9 mouse cellular contexts compared by ENCODE assay signal in genomic region chr1:130877889-130878614, GRCm38 (mm10). TPM values are rescaled to one million over a fixed set of nuclear protein-coding genes. Genes with fewer than 3 reads are reported as not detected.
A peak's percentile ranks its signal among the peaks of the same experiment; 100 is the strongest.
DNase-seq lines count a peak whose midpoint lies in the region; ATAC-seq and TF ChIP-seq lines count a peak whose summit lies in the region.
"Had no signal": no experiment of that assay in that cellular context is flagged by ENCODE, and none has a peak within 500 bp of the region (broad histone marks: within the 10 kb centered on the region; RNA-seq: fewer than 3 reads in every experiment).

No protein-coding gene starts in this region.

- no peak for TF ChIP-seq CTCF in CH12.LX (conservative IDR thresholded peaks at IDR 0.05 in 1 of 2, IDR thresholded peaks at IDR 0.05 in 1 of 2; ENCODE audit: low read depth in 2 of 2, low read length in 2 of 2)
- TF ChIP-seq CTCF in hindbrain, postnatal 0 days (IDR thresholded peaks at IDR 0.05; ENCODE audit: low read depth): no peak
- TF ChIP-seq CTCF in liver, embryonic 14.5 days (IDR thresholded peaks at IDR 0.05; ENCODE audit: low read depth): no peak

- no peaks in the 10 kb centered on the region for H3K36me3 ChIP-seq in CH12.LX (replicated peaks in 1 of 2; ENCODE audit: control insufficient read depth in 1 of 2, insufficient read depth in 1 of 2, low read length in 1 of 2)
- H3K36me3 ChIP-seq in embryonic facial prominence, embryonic 11.5 days (replicated peaks; ENCODE audit: control insufficient read depth, insufficient read depth, low read depth, low read length): no peaks in the 10 kb centered on the region
- no peaks in the 10 kb centered on the region for H3K36me3 ChIP-seq in hindbrain, postnatal 0 days (ENCODE audit: insufficient read depth, low read length)
- H3K36me3 ChIP-seq in liver, embryonic 14.5 days (replicated peaks; ENCODE audit: control insufficient read depth, insufficient read depth, low read depth): no peaks in the 10 kb centered on the region
- H3K36me3 ChIP-seq in neural tube, embryonic 12.5 days: no peaks in the 10 kb centered on the region

- no peak for TF ChIP-seq RAD21 in CH12.LX (IDR thresholded peaks at IDR 0.05; ENCODE audit: low read depth, low read length)

- WGBS in embryonic facial prominence, embryonic 11.5 days: 4% methylated on average over 43 of the region's 43 CpGs
- WGBS in hindbrain, postnatal 0 days: 3% methylated on average over 43 of the region's 43 CpGs
- WGBS in liver, embryonic 14.5 days (ENCODE audit: insufficient replicate concordance): 3% methylated on average over 43 of the region's 43 CpGs
- WGBS in neural tube, embryonic 12.5 days: 3% methylated on average over 43 of the region's 43 CpGs

- dilution Hi-C loops in CH12.LX (cut with MboI; ENCODE audit: extremely low pct_ligation_motif_present, extremely low pct_unique_long_range_greater_than_20kb, low sequenced_read_pairs): no loop called here

- peak overlapping the region; percentile 69 for H3K4me2 ChIP-seq in CH12.LX (ENCODE audit: insufficient read depth, low read depth, poor library complexity, severe bottlenecking)
- H3K4me2 ChIP-seq in embryonic facial prominence, embryonic 11.5 days (ENCODE audit: low read depth, low read length): peak overlapping the region; percentile 81
- peak overlapping the region; percentile 77 for H3K4me2 ChIP-seq in hindbrain, postnatal 0 days (ENCODE audit: low read depth, low read length)
- H3K4me2 ChIP-seq in liver, embryonic 14.5 days (ENCODE audit: low read depth): peak overlapping the region; percentile 45
- H3K4me2 ChIP-seq in neural tube, embryonic 12.5 days (replicated peaks): peak overlapping the region; percentile 87

- peaks cover 11 to 46% of the 10 kb centered on the region in 2 experiments for H3K4me1 ChIP-seq in CH12.LX (ENCODE audit: control insufficient read depth in 1 of 2, insufficient read depth in 2 of 2)
- H3K4me1 ChIP-seq in embryonic facial prominence, embryonic 11.5 days (ENCODE audit: control insufficient read depth, insufficient read depth, low read length): no peaks in the 10 kb centered on the region
- H3K4me1 ChIP-seq in hindbrain, postnatal 0 days (ENCODE audit: insufficient read depth, low read length): no peaks in the 10 kb centered on the region
- H3K4me1 ChIP-seq in liver, embryonic 14.5 days (replicated peaks; ENCODE audit: control insufficient read depth in 2 of 2, insufficient read depth in 2 of 2, low read length in 1 of 2): no peaks in the 10 kb centered on the region
- peaks cover 6% of the 10 kb centered on the region; the same call in 1 of the 2 replicates for H3K4me1 ChIP-seq in neural tube, embryonic 12.5 days

- H3K9ac ChIP-seq in CH12.LX (ENCODE audit: insufficient read depth, low read depth): no peak overlapping the region
- peak overlapping the region; percentile 51 for H3K9ac ChIP-seq in embryonic facial prominence, embryonic 11.5 days (replicated peaks; ENCODE audit: low read length)
- H3K9ac ChIP-seq in hindbrain, postnatal 0 days (replicated peaks; ENCODE audit: low read length): peak overlapping the region; percentile 47
- H3K9ac ChIP-seq in liver, embryonic 14.5 days (replicated peaks): no peak overlapping the region
- peak overlapping the region; percentile 61 for H3K9ac ChIP-seq in neural tube, embryonic 12.5 days

- in situ Hi-C loops in CH12.LX (cut with MboI; ENCODE audit: low pct_ligation_motif_present, low pct_unique_long_range_greater_than_20kb, low sequenced_read_pairs): loop anchor here (5.0 kb wide), 1 partner anchor 174 kb away; no protein-coding TSS in a partner anchor

- H3K27ac ChIP-seq in CH12.LX (ENCODE audit: insufficient read depth, low read depth): no peak overlapping the region
- H3K27ac ChIP-seq in embryonic facial prominence, embryonic 11.5 days (replicated peaks; ENCODE audit: low read depth, low read length): no peak overlapping the region
- no peak overlapping the region for H3K27ac ChIP-seq in hindbrain, postnatal 0 days
- no peak overlapping the region for H3K27ac ChIP-seq in liver, embryonic 14.5 days
- no peak overlapping the region for H3K27ac ChIP-seq in neural tube, embryonic 12.5 days

- no peak for DNase-seq in frontal cortex, postnatal 36 days (ENCODE audit: low spot score in 2 of 2)
- DNase-seq in CH12.LX (ENCODE audit: extremely low read depth): no peak
- peak; percentile 56 for DNase-seq in embryonic facial prominence, embryonic 11.5 days (ENCODE audit: low spot score)
- peak; percentile 48 for DNase-seq in hindbrain, postnatal 0 days (ENCODE audit: low spot score)
- no peak for DNase-seq in liver, embryonic 14.5 days (ENCODE audit: low read depth in 3 of 3, low spot score in 3 of 3)
- peak; percentile 40 for DNase-seq in yolk sac, embryonic 10.5 days (ENCODE audit: low spot score)

- H3K27me3 ChIP-seq in CH12.LX (replicated peaks): no peaks in the 10 kb centered on the region
- peaks cover 9% of the 10 kb centered on the region; the same call in 1 of the 2 replicates for H3K27me3 ChIP-seq in embryonic facial prominence, embryonic 11.5 days (ENCODE audit: control insufficient read depth, insufficient read depth, low read length)
- H3K27me3 ChIP-seq in hindbrain, postnatal 0 days (ENCODE audit: insufficient read depth, low read length): peaks cover 3% of the 10 kb centered on the region; the same call in 1 of the 2 replicates
- H3K27me3 ChIP-seq in liver, embryonic 14.5 days (ENCODE audit: control insufficient read depth, insufficient read depth, low read length): peaks cover 11% of the 10 kb centered on the region
- peaks cover 21% of the 10 kb centered on the region for H3K27me3 ChIP-seq in neural tube, embryonic 12.5 days (replicated peaks)

- TF ChIP-seq POLR2A in CH12.LX (IDR thresholded peaks at IDR 0.05; ENCODE audit: low read depth, low read length): no peak

- H3K9me3 ChIP-seq in CH12.LX (replicated peaks; ENCODE audit: low read length): no peaks in the 10 kb centered on the region
- H3K9me3 ChIP-seq in embryonic facial prominence, embryonic 11.5 days (replicated peaks; ENCODE audit: control insufficient read depth, low read length): no peaks in the 10 kb centered on the region
- no peaks in the 10 kb centered on the region for H3K9me3 ChIP-seq in hindbrain, postnatal 0 days (ENCODE audit: low read length)
- no peaks in the 10 kb centered on the region for H3K9me3 ChIP-seq in liver, embryonic 14.5 days (ENCODE audit: control insufficient read depth, low read length)
- no peaks in the 10 kb centered on the region for H3K9me3 ChIP-seq in neural tube, embryonic 12.5 days

- no peaks in the 10 kb centered on the region for H3K79me2 ChIP-seq in CH12.LX (replicated peaks; ENCODE audit: control insufficient read depth, extremely low read depth, insufficient read depth, poor library complexity, severe bottlenecking)

- TF ChIP-seq EP300 in CH12.LX (IDR thresholded peaks at IDR 0.05; ENCODE audit: low read length): no peak
- no peak for TF ChIP-seq EP300 in liver, embryonic 14.5 days (IDR thresholded peaks at IDR 0.05; ENCODE audit: low read depth)

- peak; percentile 59 for ATAC-seq in frontal cortex, adult (ENCODE audit: low TSS enrichment)
- ATAC-seq in embryonic facial prominence, embryonic 11.5 days (replicated peaks; ENCODE audit: insufficient number of reproducible peaks, low FRiP score, low TSS enrichment, low read depth): peak; percentile 72; the same call in 1 of the 2 replicates
- peak; percentile 83 for ATAC-seq in hindbrain, postnatal 0 days
- ATAC-seq in liver, embryonic 14.5 days (ENCODE audit: insufficient read depth): no peak
- peak; percentile 79 for ATAC-seq in neural tube, embryonic 12.5 days (ENCODE audit: low FRiP score, low read depth)

- peak overlapping the region in 1 of 3 experiments; percentile 19 for H3K4me3 ChIP-seq in CH12.LX (replicated peaks in 1 of 3; ENCODE audit: low read depth in 2 of 3, low read length in 2 of 3, poor library complexity in 1 of 3)
- H3K4me3 ChIP-seq in embryonic facial prominence, embryonic 11.5 days (ENCODE audit: low read depth, low read length): peak overlapping the region; percentile 36
- H3K4me3 ChIP-seq in hindbrain, postnatal 0 days (ENCODE audit: low read length): peak overlapping the region; percentile 46
- peak overlapping the region in 1 of 2 experiments; percentile 17; a peak in 1 of 4 replicates for H3K4me3 ChIP-seq in liver, embryonic 14.5 days (ENCODE audit: insufficient read depth in 1 of 2, low read depth in 2 of 2, low read length in 2 of 2)
- H3K4me3 ChIP-seq in neural tube, embryonic 12.5 days: peak overlapping the region; percentile 42

RNA-seq across cellular contexts. Expression of gene Il24, which starts 9.2 kb away (rescaled TPM):
- total RNA-seq in CH12.LX (2012; rRNA removed) (not detected in 2 replicates), CH12.LX (2014; rRNA removed) (not detected in 2 replicates)
- polyA plus RNA-seq in CH12.LX (2012; ENCODE audit: insufficient read length, low read depth): not detected in 2 replicates
- not detected in 2 replicates for polyA plus RNA-seq in embryonic facial prominence, embryonic 11.5 days (2014; fragmentation: Nextera tagmentation; extraction: Ambion mirVana)
- total RNA-seq in hindbrain, postnatal 0 days (2014; rRNA removed): not detected in 2 replicates
- polyA plus RNA-seq in hindbrain, postnatal 0 days (2015; fragmentation: Nextera tagmentation; extraction: Ambion mirVana): not detected in 2 replicates
- polyA plus RNA-seq in liver, embryonic 14.5 days (2012; rRNA removed): not detected in 2 replicates
- not detected in 2 replicates for polyA plus RNA-seq in liver, embryonic 14.5 days (2014; fragmentation: Nextera tagmentation; extraction: Ambion mirVana)
- polyA plus RNA-seq in neural tube, embryonic 12.5 days (2016; fragmentation: Nextera tagmentation; extraction: Ambion mirVana): not detected in 2 replicates
- polyA plus RNA-seq: large intestine, adult 2 months had no signal

RNA-seq across cellular contexts. Expression of gene Fcmr, which starts 12.6 kb away (rescaled TPM):
- total RNA-seq in CH12.LX (2012; rRNA removed) (0.21 and 0.46 TPM in 2 replicates), CH12.LX (2014; rRNA removed) (0.39 and 0.56 TPM in 2 replicates)
- 0.76 and 0.96 TPM in 2 replicates for polyA plus RNA-seq in CH12.LX (2012; ENCODE audit: insufficient read length, low read depth)
- not detected in 2 replicates for polyA plus RNA-seq in embryonic facial prominence, embryonic 11.5 days (2014; fragmentation: Nextera tagmentation; extraction: Ambion mirVana)
- total RNA-seq in hindbrain, postnatal 0 days (2014; rRNA removed): 0.75 and 2.2 TPM in 2 replicates
- 2.5 and 2.7 TPM in 2 replicates for polyA plus RNA-seq in hindbrain, postnatal 0 days (2015; fragmentation: Nextera tagmentation; extraction: Ambion mirVana)
- 0.16 TPM in 1 of 2 replicates, not detected in the other for polyA plus RNA-seq in liver, embryonic 14.5 days (2012; rRNA removed)
- not detected in 2 replicates for polyA plus RNA-seq in liver, embryonic 14.5 days (2014; fragmentation: Nextera tagmentation; extraction: Ambion mirVana)
- polyA plus RNA-seq in neural tube, embryonic 12.5 days (2016; fragmentation: Nextera tagmentation; extraction: Ambion mirVana): not detected in 2 replicates

RNA-seq across cellular contexts. Expression of gene Il20, which starts 33.2 kb away (rescaled TPM):
- not detected in 2 replicates for total RNA-seq in CH12.LX (2012; rRNA removed)
- not detected in 2 replicates for total RNA-seq in CH12.LX (2014; rRNA removed)
- not detected in 2 replicates for polyA plus RNA-seq in CH12.LX (2012; ENCODE audit: insufficient read length, low read depth)
- not detected in 2 replicates for polyA plus RNA-seq in embryonic facial prominence, embryonic 11.5 days (2014; fragmentation: Nextera tagmentation; extraction: Ambion mirVana)
- not detected in 2 replicates for total RNA-seq in hindbrain, postnatal 0 days (2014; rRNA removed)
- polyA plus RNA-seq in hindbrain, postnatal 0 days (2015; fragmentation: Nextera tagmentation; extraction: Ambion mirVana): not detected in 2 replicates
- not detected in 2 replicates for polyA plus RNA-seq in liver, embryonic 14.5 days (2012; rRNA removed)
- not detected in 2 replicates for polyA plus RNA-seq in liver, embryonic 14.5 days (2014; fragmentation: Nextera tagmentation; extraction: Ambion mirVana)
- not detected in 2 replicates for polyA plus RNA-seq in neural tube, embryonic 12.5 days (2016; fragmentation: Nextera tagmentation; extraction: Ambion mirVana)
- polyA plus RNA-seq: large intestine, adult 2 months had no signal

RNA-seq across cellular contexts. Expression of gene Pigr, which starts 51.6 kb away (rescaled TPM):
- 0.04 TPM in 1 of 2 replicates, not detected in the other for total RNA-seq in CH12.LX (2012; rRNA removed)
- total RNA-seq in CH12.LX (2014; rRNA removed): not detected in 2 replicates
- 0.19 and 0.21 TPM in 2 replicates for polyA plus RNA-seq in CH12.LX (2012; ENCODE audit: insufficient read length, low read depth)
- not detected in 2 replicates for polyA plus RNA-seq in embryonic facial prominence, embryonic 11.5 days (2014; fragmentation: Nextera tagmentation; extraction: Ambion mirVana)
- total RNA-seq in hindbrain, postnatal 0 days (2014; rRNA removed): not detected in 2 replicates
- polyA plus RNA-seq in hindbrain, postnatal 0 days (2015; fragmentation: Nextera tagmentation; extraction: Ambion mirVana): not detected in 2 replicates
- polyA plus RNA-seq in liver, embryonic 14.5 days (2012; rRNA removed): 0.13 and 0.21 TPM in 2 replicates
- polyA plus RNA-seq in liver, embryonic 14.5 days (2014; fragmentation: Nextera tagmentation; extraction: Ambion mirVana): 0.14 and 0.19 TPM in 2 replicates
- polyA plus RNA-seq in neural tube, embryonic 12.5 days (2016; fragmentation: Nextera tagmentation; extraction: Ambion mirVana): not detected in 2 replicates

Comparison
In these comparisons a context has a peak if more than half of its experiments do, and no peak if none do; other contexts are left out.
1. DNase-seq: peak in embryonic facial prominence, embryonic 11.5 days (single experiment), hindbrain, postnatal 0 days (single experiment) and yolk sac, embryonic 10.5 days (single experiment); none in frontal cortex, postnatal 36 days (0 of 2), CH12.LX (single experiment) and liver, embryonic 14.5 days (0 of 3).
2. H3K9ac ChIP-seq: peak in embryonic facial prominence, embryonic 11.5 days (single experiment), hindbrain, postnatal 0 days (single experiment) and neural tube, embryonic 12.5 days (single experiment); none in CH12.LX (single experiment) and liver, embryonic 14.5 days (single experiment).
3. Peak in every context shown above with its lines, with median percentiles within 50 percentile points of each other: H3K4me2 ChIP-seq.